8 mouse cellular contexts compared by ENCODE assay signal in the genomic region with DNA sequence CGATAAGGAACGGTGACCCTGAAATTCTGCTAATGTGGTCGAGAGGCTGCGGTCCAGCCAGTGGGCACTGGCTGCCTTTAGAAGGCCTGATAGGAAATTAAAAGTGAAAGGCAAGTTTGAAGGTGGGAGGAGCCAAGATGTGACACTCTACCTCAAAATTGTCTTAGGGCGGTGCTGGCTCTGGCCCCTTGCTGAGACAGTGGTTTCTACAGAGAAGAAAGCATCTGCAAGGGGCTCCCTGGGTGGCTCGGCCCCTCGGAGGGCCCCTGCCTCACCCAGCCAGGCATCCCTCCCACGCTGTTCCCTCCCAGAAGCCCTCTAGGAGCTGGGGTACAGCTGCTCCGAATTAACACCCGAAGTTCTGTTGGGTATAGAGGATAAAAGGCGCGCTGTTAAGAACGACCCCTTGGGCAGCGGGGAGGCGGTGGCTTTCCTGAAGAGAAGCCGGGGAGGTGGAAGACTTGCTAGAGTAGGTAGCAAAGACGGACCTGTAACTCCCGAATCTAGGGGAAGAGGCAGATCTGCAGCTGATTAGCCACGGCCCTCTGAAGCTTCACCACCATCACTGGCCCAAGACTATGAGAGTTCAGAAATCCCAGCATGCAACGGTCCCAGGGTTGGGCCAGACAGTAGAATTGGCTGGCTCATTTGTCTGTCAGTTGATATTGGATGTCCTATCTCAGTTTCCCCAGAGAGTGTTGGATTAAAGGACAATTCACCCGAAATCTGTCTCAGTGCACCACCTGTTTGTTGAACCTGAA.
A peak's percentile ranks its signal among the peaks of the same experiment; 100 is the strongest.
DNase-seq lines count a peak whose midpoint lies in the region; ATAC-seq and TF ChIP-seq lines count a peak whose summit lies in the region.

No protein-coding gene starts in this region.

- no peak for ATAC-seq in hindbrain, postnatal 0 days
- ATAC-seq in hindbrain, embryonic 11.5 days (ENCODE audit: low FRiP score): no peak
- peak; percentile 77 for ATAC-seq in inflammation-experienced regulatory T-cells, adult 6 months

- 0 out of 2 replicates have a peak overlapping the region, but pooled peaks have one; percentile 1 for H3K4me2 ChIP-seq in hindbrain, postnatal 0 days (ENCODE audit: low read depth, low read length)
- H3K4me2 ChIP-seq in hindbrain, embryonic 11.5 days (replicated peaks; ENCODE audit: low read depth, low read length): no peak overlapping the region
- H3K4me2 ChIP-seq in myocyte (ENCODE audit: low read depth): peak overlapping the region; percentile 55

- H3K79me2 ChIP-seq in myocyte (ENCODE audit: control insufficient read depth, insufficient read depth): no peaks in the 10 kb centered on the region

- no peaks in the 10 kb centered on the region for H3K27me3 ChIP-seq in hindbrain, postnatal 0 days (ENCODE audit: insufficient read depth, low read length)
- no peaks in the 10 kb centered on the region for H3K27me3 ChIP-seq in hindbrain, embryonic 11.5 days (ENCODE audit: control insufficient read depth, insufficient read depth, low read length)
- H3K27me3 ChIP-seq in myocyte (ENCODE audit: control insufficient read depth, insufficient read depth, insufficient read length): no peaks in the 10 kb centered on the region

- H3ac ChIP-seq in myocyte (ENCODE audit: control insufficient read depth, insufficient read length): no peak overlapping the region

- no peak overlapping the region for H3K9ac ChIP-seq in hindbrain, postnatal 0 days (replicated peaks; ENCODE audit: low read length)
- H3K9ac ChIP-seq in hindbrain, embryonic 11.5 days (ENCODE audit: low read depth, low read length): no peak overlapping the region

- DNase-seq in hindbrain, postnatal 0 days (ENCODE audit: low spot score): no peak
- no peak for DNase-seq in hindbrain, embryonic 11.5 days (ENCODE audit: low spot score)
- DNase-seq in MN1 (ENCODE audit: low spot score): peak; percentile 13
- DNase-seq in gastrocnemius, postnatal 25 days: no peak
- no peak for DNase-seq in right cerebral cortex, adult 18-20 months
- DNase-seq in layer of hippocampus, postnatal 14 days (ENCODE audit: low spot score in 2 of 2): no peak

- no peaks in the 10 kb centered on the region for H3K4me1 ChIP-seq in hindbrain, postnatal 0 days (ENCODE audit: insufficient read depth, low read length)
- H3K4me1 ChIP-seq in hindbrain, embryonic 11.5 days (replicated peaks; ENCODE audit: control insufficient read depth, insufficient read depth, low read length): no peaks in the 10 kb centered on the region

- H3K27ac ChIP-seq in hindbrain, postnatal 0 days: no peak overlapping the region
- no peak overlapping the region for H3K27ac ChIP-seq in hindbrain, embryonic 11.5 days (ENCODE audit: low read depth, low read length)

- TF ChIP-seq CTCF in hindbrain, postnatal 0 days (IDR thresholded peaks at IDR 0.05; ENCODE audit: low read depth): no peak

- TF ChIP-seq POLR2A in myocyte (IDR thresholded peaks at IDR 0.05; ENCODE audit: insufficient read length, low read depth): no peak

- no peaks in the 10 kb centered on the region for H3K9me3 ChIP-seq in hindbrain, postnatal 0 days (ENCODE audit: low read length)
- no peaks in the 10 kb centered on the region for H3K9me3 ChIP-seq in hindbrain, embryonic 11.5 days (ENCODE audit: control insufficient read depth, low read length)

- 50% methylated on average over 21 of the region's 21 CpGs for WGBS in hindbrain, postnatal 0 days
- WGBS in hindbrain, embryonic 11.5 days: 39% methylated on average over 21 of the region's 21 CpGs

- no peaks in the 10 kb centered on the region for H3K36me3 ChIP-seq in hindbrain, postnatal 0 days (ENCODE audit: insufficient read depth, low read length)
- no peaks in the 10 kb centered on the region for H3K36me3 ChIP-seq in hindbrain, embryonic 11.5 days (ENCODE audit: control insufficient read depth, insufficient read depth, low read length)
- H3K36me3 ChIP-seq in myocyte (ENCODE audit: control insufficient read depth, insufficient read depth): no peaks in the 10 kb centered on the region

- no peak overlapping the region for H3K4me3 ChIP-seq in hindbrain, postnatal 0 days (ENCODE audit: low read length)
- H3K4me3 ChIP-seq in hindbrain, embryonic 11.5 days (ENCODE audit: low read depth, low read length): no peak overlapping the region
- peak overlapping the region; percentile 1 for H3K4me3 ChIP-seq in myocyte

TF ChIP-seq in myocyte, 11 proteins besides CTCF, POLR2A, EP300 and RAD21:
- no peak for TF ChIP-seq USF1 (IDR thresholded peaks at IDR 0.05; ENCODE audit: low read depth)
- TF ChIP-seq MAX (IDR thresholded peaks at IDR 0.05; ENCODE audit: low read depth): no peak
- TF ChIP-seq MYOG (IDR thresholded peaks at IDR 0.05; ENCODE audit: control insufficient read depth in 1 of 3, insufficient read depth in 1 of 3, insufficient read length in 2 of 3, low read depth in 2 of 3): no peak
- no peak for TF ChIP-seq TCF12 (IDR thresholded peaks at IDR 0.05; ENCODE audit: insufficient read depth, poor library complexity, severe bottlenecking)
- no peak for TF ChIP-seq E2F4 (IDR thresholded peaks at IDR 0.05; ENCODE audit: insufficient read depth)
- no peak for TF ChIP-seq MYOD1 (IDR thresholded peaks at IDR 0.05; ENCODE audit: control insufficient read depth in 1 of 3, insufficient read length in 2 of 3, low read depth in 2 of 3)
- no peak for TF ChIP-seq SRF (IDR thresholded peaks at IDR 0.05; ENCODE audit: control insufficient read depth, insufficient read length, low read depth)
- TF ChIP-seq CEBPB (IDR thresholded peaks at IDR 0.05; ENCODE audit: insufficient read depth, poor library complexity, severe bottlenecking): no peak
- TF ChIP-seq REST (IDR thresholded peaks at IDR 0.05; ENCODE audit: insufficient read depth, insufficient read length): no peak
